Mouse (Mus musculus) MEL (cell line): ENCODE data around the gene Spaca6. TPM values are rescaled to one million over a fixed set of nuclear protein-coding genes. Genes with fewer than 3 reads are reported as not detected.

ENCODE experiments used
- DNase-seq: peaks from one replicate; pipeline ENCODE4 v3.0.0; 2011; ENCODE audit warnings: low read depth, low spot score
- H3K27ac ChIP-seq: 2 replicates; pipeline ENCODE4 v1.5.1; 2012; ENCODE audit warnings: low read depth, mild to moderate bottlenecking, control low read depth, low read length, moderate library complexity; ENCODE audit not compliant: control insufficient read depth
- H3K27me3 ChIP-seq, 2 experiments: fragments of 150-350 bp in 1 of 2; sonication (generic) in 1 of 2; 2 replicates each; pipeline ENCODE4 v1.6.1; 2012; ENCODE audit warnings: low read length in 2 of 2, mild to moderate bottlenecking in 2 of 2, improper control_type of control experiment in 1 of 2, moderate library complexity in 1 of 2; ENCODE audit not compliant: insufficient read depth in 2 of 2, control insufficient read depth in 1 of 2
- H3K36me3 ChIP-seq, 2 experiments: 2 replicates each; pipeline ENCODE4 v1.6.1; 2012 to 2014; ENCODE audit warnings: low read length in 2 of 2, improper control_type of control experiment in 1 of 2, inconsistent platforms in 1 of 2, mild to moderate bottlenecking in 1 of 2; ENCODE audit not compliant: insufficient read depth in 2 of 2, control insufficient read depth in 1 of 2
- H3K4me1 ChIP-seq, 2 experiments: fragments of 150-350 bp in 1 of 2; sonication (generic) in 1 of 2; 2 replicates each; pipeline ENCODE4 v1.6.1; 2012; ENCODE audit warnings: low read length in 2 of 2, improper control_type of control experiment in 1 of 2, mild to moderate bottlenecking in 1 of 2; ENCODE audit not compliant: insufficient read depth in 2 of 2, control insufficient read depth in 1 of 2
- H3K4me3 ChIP-seq, 2 experiments: fragments of 150-350 bp in 1 of 2; sonication (generic) in 1 of 2; 2 replicates each; pipeline ENCODE4 v1.5.1; 2012; ENCODE audit warnings: low read depth in 2 of 2, low read length in 2 of 2, mild to moderate bottlenecking in 2 of 2, moderate library complexity in 2 of 2, control low read depth in 1 of 2, improper control_type of control experiment in 1 of 2; ENCODE audit not compliant: control insufficient read depth in 1 of 2, insufficient read depth in 1 of 2
- H3K79me2 ChIP-seq: 2 replicates; pipeline ENCODE4 v1.6.1; 2012; ENCODE audit warnings: mild to moderate bottlenecking, low read length, moderate library complexity; ENCODE audit not compliant: control insufficient read depth, poor library complexity, insufficient read depth
- H3K9ac ChIP-seq: 2 replicates; pipeline ENCODE4 v1.6.1; 2012; ENCODE audit warnings: low read depth, mild to moderate bottlenecking, control low read depth, low read length, moderate library complexity; ENCODE audit not compliant: control insufficient read depth, poor library complexity, severe bottlenecking
- H3K9me3 ChIP-seq: fragments of 150-350 bp; sonication (generic); replicated peaks from 2 replicates; pipeline ENCODE4 v1.6.1; 2012; ENCODE audit warnings: mild to moderate bottlenecking, low read length, improper control_type of control experiment, moderate library complexity; ENCODE audit not compliant: insufficient read depth
- BHLHE40 ChIP-seq: IDR thresholded peaks from 2 replicates; pipeline ENCODE4 v1.6.1; 2012; ENCODE audit warnings: low read depth, mild to moderate bottlenecking, inconsistent platforms, low read length, improper control_type of control experiment, borderline replicate concordance
- CHD2 ChIP-seq: IDR thresholded peaks from 2 replicates; pipeline ENCODE4 v1.6.1; 2011; ENCODE audit warnings: low read length, improper control_type of control experiment
- ELF1 ChIP-seq: IDR thresholded peaks from 2 replicates; pipeline ENCODE4 v1.6.1; 2014; ENCODE audit warnings: low read depth, mild to moderate bottlenecking, inconsistent platforms, low read length, improper control_type of control experiment, moderate library complexity
- EP300 ChIP-seq, 2 experiments: IDR thresholded peaks; 2 replicates each; pipeline ENCODE4 v1.6.1; 2011; ENCODE audit warnings: improper control_type of control experiment in 2 of 2, low read length in 2 of 2, low read depth in 1 of 2, mild to moderate bottlenecking in 1 of 2
- ETS1 ChIP-seq: IDR thresholded peaks from 2 replicates; pipeline ENCODE4 v1.6.1; 2012; ENCODE audit warnings: low read depth, mild to moderate bottlenecking, inconsistent platforms, low read length, improper control_type of control experiment, moderate library complexity
- GABPA ChIP-seq: IDR thresholded peaks from 2 replicates; pipeline ENCODE4 v1.6.1; 2012; ENCODE audit warnings: low read depth, mild to moderate bottlenecking, inconsistent platforms, low read length, improper control_type of control experiment, moderate library complexity
- GATA1 ChIP-seq: IDR thresholded peaks from 2 replicates; pipeline ENCODE4 v1.6.1; 2011; ENCODE audit warnings: low read depth, low read length, improper control_type of control experiment
- HCFC1 ChIP-seq: IDR thresholded peaks from 2 replicates; pipeline ENCODE4 v1.6.1; 2012; ENCODE audit warnings: low read depth, mild to moderate bottlenecking, inconsistent platforms, low read length, improper control_type of control experiment, moderate library complexity
- JUND ChIP-seq: IDR thresholded peaks from 2 replicates; pipeline ENCODE4 v1.6.1; 2011; ENCODE audit warnings: low read depth, mild to moderate bottlenecking, improper control_type of control experiment, low read length
- KAT2A ChIP-seq: conservative IDR thresholded peaks from 2 replicates; pipeline ENCODE4 v1.6.1; 2012; ENCODE audit warnings: low read depth, low read length, improper control_type of control experiment, inconsistent platforms
- MAFK ChIP-seq: IDR thresholded peaks from 2 replicates; pipeline ENCODE4 v1.6.1; 2011; ENCODE audit warnings: low read depth, mild to moderate bottlenecking, low read length, improper control_type of control experiment, borderline replicate concordance
- MAX ChIP-seq: IDR thresholded peaks from 2 replicates; pipeline ENCODE4 v1.6.1; 2011; ENCODE audit warnings: low read length, improper control_type of control experiment
- MXI1 ChIP-seq: IDR thresholded peaks from 2 replicates; pipeline ENCODE4 v1.6.1; 2011; ENCODE audit warnings: mild to moderate bottlenecking, low read depth, low read length, improper control_type of control experiment
- MYC ChIP-seq: IDR thresholded peaks from 2 replicates; pipeline ENCODE4 v1.6.1; 2011; ENCODE audit warnings: low read depth, mild to moderate bottlenecking, low read length, improper control_type of control experiment, moderate library complexity
- NRF1 ChIP-seq: IDR thresholded peaks from 2 replicates; pipeline ENCODE4 v1.6.1; 2014; ENCODE audit warnings: low read depth, mild to moderate bottlenecking, inconsistent platforms, low read length, improper control_type of control experiment, moderate library complexity; ENCODE audit not compliant: poor library complexity, insufficient read depth, severe bottlenecking
- POLR2A ChIP-seq, 2 experiments: IDR thresholded peaks; 2 replicates each; pipeline ENCODE4 v1.6.1; 2011 to 2012; ENCODE audit warnings: low read length in 2 of 2, mild to moderate bottlenecking in 2 of 2, control low read depth in 1 of 2, improper control_type of control experiment in 1 of 2, low read depth in 1 of 2, moderate library complexity in 1 of 2; ENCODE audit not compliant: control insufficient read depth in 1 of 2, insufficient read depth in 1 of 2, poor library complexity in 1 of 2
- POLR2AphosphoS2 ChIP-seq: IDR thresholded peaks from 2 replicates; pipeline ENCODE4 v1.6.1; 2011; ENCODE audit warnings: low read length, improper control_type of control experiment
- RAD21 ChIP-seq: IDR thresholded peaks from 2 replicates; pipeline ENCODE4 v1.6.1; 2011; ENCODE audit warnings: mild to moderate bottlenecking, low read depth, low read length, improper control_type of control experiment
- RCOR1 ChIP-seq: IDR thresholded peaks from 2 replicates; pipeline ENCODE4 v1.6.1; 2012; ENCODE audit warnings: low read depth, mild to moderate bottlenecking, inconsistent platforms, low read length, improper control_type of control experiment
- SIN3A ChIP-seq: IDR thresholded peaks from 2 replicates; pipeline ENCODE4 v1.6.1; 2012; ENCODE audit warnings: low read length, improper control_type of control experiment, inconsistent platforms
- SMC3 ChIP-seq: IDR thresholded peaks from 2 replicates; pipeline ENCODE4 v1.6.1; 2011; ENCODE audit warnings: low read depth, low read length, improper control_type of control experiment
- TAL1 ChIP-seq: IDR thresholded peaks from 2 replicates; pipeline ENCODE4 v1.6.1; 2012; ENCODE audit warnings: mild to moderate bottlenecking, inconsistent platforms, low read length, moderate library complexity, mixed read lengths
- TCF12 ChIP-seq: IDR thresholded peaks from 2 replicates; pipeline ENCODE4 v1.6.1; 2014; ENCODE audit warnings: low read depth, mild to moderate bottlenecking, inconsistent platforms, low read length, improper control_type of control experiment, moderate library complexity
- USF1 ChIP-seq: IDR thresholded peaks from 2 replicates; pipeline ENCODE4 v1.6.1; 2014; ENCODE audit warnings: low read depth, mild to moderate bottlenecking, inconsistent platforms, low read length, improper control_type of control experiment, moderate library complexity
- ZC3H11A ChIP-seq: IDR thresholded peaks from 2 replicates; pipeline ENCODE4 v1.6.1; 2012; ENCODE audit warnings: low read depth, mild to moderate bottlenecking, inconsistent platforms, low read length, improper control_type of control experiment
- ZMIZ1 ChIP-seq: IDR thresholded peaks from 2 replicates; pipeline ENCODE4 v1.6.1; 2012; ENCODE audit warnings: low read depth, mild to moderate bottlenecking, inconsistent platforms, low read length, improper control_type of control experiment, moderate library complexity
- ZNF384 ChIP-seq: IDR thresholded peaks from 2 replicates; pipeline ENCODE4 v1.6.1; 2012; ENCODE audit warnings: low read depth, mild to moderate bottlenecking, inconsistent platforms, low read length, improper control_type of control experiment
- polyA plus RNA-seq, 2 experiments: library from polyadenylated mRNA; stranded (reverse) in 1 of 2; unstranded in 1 of 2; fragments of >175 nt in 1 of 2; fragments of >200 nt in 1 of 2; gene quantifications; 2 replicates each; pipeline versions ENCODE4 v1.2.1 to v1.2.4; 2012; ENCODE audit warnings: low replicate concordance in 2 of 2, low read depth in 1 of 2; ENCODE audit not compliant: insufficient read length in 2 of 2, insufficient read depth in 1 of 2, missing spikeins in 1 of 2
- total RNA-seq: library from RNA; depleted of rRNA; stranded (reverse); fragments of 300-350 nt; gene quantifications from 2 replicates; pipeline ENCODE4 v1.2.3, GENCODE M21; 2012

Gene Spaca6
- total and polyA plus RNA-seq, 3 experiments: 1.0 to 6.4 TPM; not detected in 1

DNA sequence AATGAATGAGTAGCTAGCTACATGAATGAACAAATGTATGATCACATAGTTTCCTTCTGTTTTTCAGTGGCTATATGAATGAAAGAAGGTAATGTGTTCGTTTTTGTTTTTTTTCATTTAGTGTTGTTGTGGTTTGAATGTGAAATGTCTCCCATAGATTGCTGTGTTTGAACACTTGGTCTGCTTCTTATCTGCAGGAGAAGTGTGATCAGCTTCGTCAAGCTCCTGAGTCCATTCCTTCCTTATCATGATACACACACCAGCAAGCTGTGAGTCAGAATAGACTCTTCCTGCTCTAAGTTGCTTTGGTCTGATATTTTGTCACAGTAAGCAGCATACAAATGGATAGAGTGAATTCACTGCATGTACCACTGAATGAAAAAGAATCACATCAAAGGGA lies 22.0 kb downstream of the Spaca6 start:
- H3K79me2 ChIP-seq: no peaks in the 10 kb centered on the region
- no peaks in the 10 kb centered on the region for H3K9me3 ChIP-seq
- H3K9ac ChIP-seq: no peak overlapping the region
- peak; percentile 91 for DNase-seq
- H3K4me3 ChIP-seq: peak overlapping the region in 1 of 2 experiments; percentile 29; a peak in 2 of 4 replicates
- no peak overlapping the region for H3K27ac ChIP-seq
- H3K4me1 ChIP-seq: peaks cover 6 to 20% of the 10 kb centered on the region in 2 experiments
- H3K36me3 ChIP-seq: peaks cover 0 to 13% of the 10 kb centered on the region in 2 experiments; a peak in 2 of 4 replicates
- TF ChIP-seq TAL1 (peak; percentile 92), TCF12 (peak; percentile 97), ZNF384 (peak; percentile 91), MYC (peak; percentile 56; the same call in 1 of the 2 replicates), KAT2A (no peak), MAFK (no peak), POLR2AphosphoS2 (no peak), EP300 (IDR thresholded peaks at IDR 0.05; ENCODE audit: low read depth in 1 of 2, low read length in 2 of 2) (peak; percentile 96 to 99), BHLHE40 (peak; percentile 84), NRF1 (no peak), GATA1 (peak; percentile 100), SIN3A (peak; percentile 87), SMC3 (no peak), MAX (peak; percentile 62), CHD2 (peak; percentile 39), GABPA (no peak), USF1 (no peak), RCOR1 (peak; percentile 91), ELF1 (0 out of 2 replicates have a peak, but pooled peaks have one; percentile 36), ZC3H11A (no peak), ETS1 (peak; percentile 95), MXI1 (peak; percentile 58; the same call in 1 of the 2 replicates), HCFC1 (peak; percentile 48; the same call in 1 of the 2 replicates), JUND (0 out of 2 replicates have a peak, but pooled peaks have one; percentile 59), POLR2A (IDR thresholded peaks at IDR 0.05; ENCODE audit: control insufficient read depth in 1 of 2, insufficient read depth in 1 of 2, low read depth in 1 of 2, low read length in 2 of 2, poor library complexity in 1 of 2) (no peak), RAD21 (no peak), ZMIZ1 (no peak)
- no peaks in the 10 kb centered on the region for H3K27me3 ChIP-seq
